Mouse (Mus musculus): Measurements from ENCODE around the gene Vegfa. TPM values are rescaled to one million over a fixed set of nuclear protein-coding genes. Genes with fewer than 3 reads are reported as not detected.
A peak's percentile ranks its signal among the peaks of the same experiment; 100 is the strongest.

The Vegfa gene
- polyA plus RNA-seq, 1 experiment from 2014 or later, result 2.7 TPM

DNA sequence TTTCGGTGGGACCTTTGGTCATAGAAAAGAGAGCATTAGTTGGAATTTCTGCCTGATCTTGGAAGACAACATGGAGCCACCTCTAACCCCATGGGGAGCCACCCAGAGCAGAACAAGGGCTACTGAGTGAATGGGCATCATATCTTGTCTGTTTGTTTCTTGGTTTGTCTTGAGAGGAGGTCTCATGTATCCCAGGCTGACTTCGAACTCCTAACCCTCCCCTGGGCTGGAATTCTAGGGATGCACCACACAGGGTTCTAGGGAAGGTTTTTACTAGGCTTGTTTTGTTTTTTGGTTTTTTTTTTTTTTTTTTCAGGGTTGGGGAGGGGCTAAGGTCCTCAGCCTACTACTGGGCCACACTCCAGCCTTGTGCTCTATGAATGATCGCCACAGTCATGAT is 9.5 kb upstream of the Vegfa start:
- Histone ChIP-seq H3K4me1 (ENCODE audit: control insufficient read depth, insufficient read depth, low read length) (0 out of 2 replicates have a peak, but pooled peaks cover 4% of the 10 kb centered on the region), H3K4me3 (ENCODE audit: low read length) (no peak overlapping the region), H3K36me3 (ENCODE audit: control insufficient read depth, insufficient read depth, low read length) (no peaks in the 10 kb centered on the region), H3K9ac (ENCODE audit: low read depth, low read length) (no peak overlapping the region), H3K27me3 (replicated peaks; ENCODE audit: control insufficient read depth, insufficient read depth, low read length) (no peaks in the 10 kb centered on the region), H3K9me3 (ENCODE audit: control insufficient read depth, low read length) (no peaks in the 10 kb centered on the region), H3K4me2 (ENCODE audit: low read depth, low read length) (no peak overlapping the region), H3K27ac (ENCODE audit: low read length) (no peak overlapping the region)
- no peak for ATAC-seq
- 84% methylated on average over 3 of the region's 3 CpGs for WGBS

DNA sequence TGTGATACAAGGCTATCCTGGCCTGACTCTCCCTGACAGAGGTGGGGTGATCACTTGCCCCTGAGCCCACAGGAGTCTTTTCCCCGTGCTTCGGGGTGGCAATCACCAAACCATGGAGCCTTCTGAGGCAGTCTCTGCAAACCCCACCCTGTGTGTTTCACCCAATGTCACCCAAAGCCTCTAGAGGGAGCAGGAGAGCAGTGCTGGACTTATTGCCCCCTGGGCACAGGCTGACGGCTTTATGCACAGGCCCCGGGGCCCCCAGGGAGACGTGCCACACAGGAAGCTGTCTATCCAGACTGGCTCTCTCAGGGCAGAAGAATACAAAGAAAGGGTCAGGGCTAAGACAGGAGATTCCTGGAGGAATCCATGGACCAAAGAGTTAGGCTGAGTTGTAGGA is 9.1 kb upstream of the Vegfa start:
- ATAC-seq, result no peak
- 62% methylated on average over 5 of the region's 5 CpGs for WGBS
- no peak overlapping the region for H3K4me3 ChIP-seq (ENCODE audit: low read length)

DNA sequence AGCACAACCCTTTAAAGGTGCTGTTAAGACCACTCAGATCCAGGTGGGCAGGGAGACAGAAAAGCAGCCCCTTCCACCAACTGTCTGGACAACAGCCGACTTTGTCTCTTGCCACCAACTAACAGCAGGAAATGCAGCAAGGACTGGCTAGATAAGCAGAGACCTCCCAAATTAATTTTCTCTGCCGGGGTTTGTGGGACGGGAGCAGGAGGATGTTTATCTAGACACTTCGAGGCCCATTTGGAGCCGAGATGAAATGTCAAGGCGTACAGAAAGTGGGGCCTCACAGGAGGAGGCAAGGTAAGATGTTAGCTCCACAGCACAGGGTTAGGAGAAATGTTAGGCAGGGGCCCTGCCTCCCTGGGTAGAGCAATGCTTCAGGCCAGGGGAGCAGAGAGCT is 8.4 kb upstream of the Vegfa start:
- Histone ChIP-seq H3K36me3 (ENCODE audit: control insufficient read depth, insufficient read depth, low read length) (no peaks in the 10 kb centered on the region), H3K9me3 (ENCODE audit: control insufficient read depth, low read length) (no peaks in the 10 kb centered on the region), H3K9ac (ENCODE audit: low read depth, low read length) (no peak overlapping the region), H3K4me2 (ENCODE audit: low read depth, low read length) (no peak overlapping the region), H3K27ac (ENCODE audit: low read length) (0 out of 2 replicates have a peak overlapping the region, but pooled peaks have one; percentile 1), H3K4me3 (ENCODE audit: low read length) (no peak overlapping the region), H3K27me3 (replicated peaks; ENCODE audit: control insufficient read depth, insufficient read depth, low read length) (no peaks in the 10 kb centered on the region), H3K4me1 (ENCODE audit: control insufficient read depth, insufficient read depth, low read length) (0 out of 2 replicates have a peak, but pooled peaks cover 4% of the 10 kb centered on the region)
- no peak for ATAC-seq
- WGBS, result 32% methylated on average over 6 of the region's 6 CpGs

More for the DNA sequence above, 9.1 kb upstream of the Vegfa start:
- Histone ChIP-seq H3K4me1 (ENCODE audit: control insufficient read depth, insufficient read depth, low read length) (0 out of 2 replicates have a peak, but pooled peaks cover 4% of the 10 kb centered on the region), H3K36me3 (ENCODE audit: control insufficient read depth, insufficient read depth, low read length) (no peaks in the 10 kb centered on the region), H3K27me3 (replicated peaks; ENCODE audit: control insufficient read depth, insufficient read depth, low read length) (no peaks in the 10 kb centered on the region), H3K27ac (ENCODE audit: low read length) (no peak overlapping the region), H3K9ac (ENCODE audit: low read depth, low read length) (no peak overlapping the region), H3K4me2 (ENCODE audit: low read depth, low read length) (no peak overlapping the region), H3K9me3 (ENCODE audit: control insufficient read depth, low read length) (no peaks in the 10 kb centered on the region)

DNA sequence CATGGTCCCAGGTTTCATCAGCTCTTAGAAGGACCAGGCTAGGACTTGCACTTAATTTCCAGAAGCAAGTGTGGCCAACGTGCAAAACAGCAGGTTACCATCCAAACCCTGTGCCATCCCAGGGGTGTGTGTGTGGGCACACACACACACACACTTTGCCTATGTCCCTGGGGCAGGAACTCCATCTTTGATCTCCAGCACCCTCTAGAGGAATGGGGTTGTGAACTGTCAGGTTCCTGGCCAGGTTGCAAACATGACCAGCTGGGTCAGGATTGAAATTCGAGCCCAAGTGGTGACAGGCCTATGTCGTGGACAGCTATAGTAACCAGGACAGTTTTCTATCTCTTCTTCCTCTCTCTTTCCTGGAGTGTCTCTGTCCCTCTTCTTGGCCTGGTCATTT is 6.7 kb upstream of the Vegfa start:
- Histone ChIP-seq H3K4me1 (ENCODE audit: control insufficient read depth, insufficient read depth, low read length) (peaks cover 5% of the 10 kb centered on the region; the same call in 1 of the 2 replicates), H3K36me3 (ENCODE audit: control insufficient read depth, insufficient read depth, low read length) (no peaks in the 10 kb centered on the region), H3K9ac (ENCODE audit: low read depth, low read length) (no peak overlapping the region), H3K4me2 (ENCODE audit: low read depth, low read length) (no peak overlapping the region), H3K27me3 (replicated peaks; ENCODE audit: control insufficient read depth, insufficient read depth, low read length) (no peaks in the 10 kb centered on the region), H3K9me3 (ENCODE audit: control insufficient read depth, low read length) (no peaks in the 10 kb centered on the region), H3K4me3 (ENCODE audit: low read length) (no peak overlapping the region), H3K27ac (ENCODE audit: low read length) (no peak overlapping the region)
- ATAC-seq, result no peak
- WGBS, result 51% methylated on average over 3 of the region's 3 CpGs

DNA sequence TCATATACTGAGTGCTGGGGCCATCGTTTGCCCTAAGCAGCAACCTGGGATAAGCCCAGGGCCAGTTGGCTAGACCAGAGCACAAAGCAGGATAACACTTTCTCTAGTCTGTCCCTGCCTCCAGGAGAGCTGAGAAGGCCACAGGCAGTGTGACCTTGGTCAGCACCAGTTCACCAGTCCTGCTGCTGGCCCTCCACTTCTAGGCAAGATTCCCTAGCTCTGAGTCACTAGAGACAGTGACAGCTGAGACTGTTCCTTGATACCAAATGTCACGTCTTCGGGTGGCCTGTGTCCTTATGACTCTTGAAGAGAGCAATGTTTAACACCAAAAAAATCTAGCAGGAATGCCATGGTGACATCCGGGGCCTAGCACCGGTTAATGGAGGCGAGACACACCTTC is 4.2 kb upstream of the Vegfa start:
- Histone ChIP-seq H3K4me1 (ENCODE audit: control insufficient read depth, insufficient read depth, low read length) (peaks cover 17% of the 10 kb centered on the region), H3K4me2 (ENCODE audit: low read depth, low read length) (no peak overlapping the region), H3K36me3 (ENCODE audit: control insufficient read depth, insufficient read depth, low read length) (no peaks in the 10 kb centered on the region), H3K4me3 (ENCODE audit: low read length) (no peak overlapping the region), H3K9ac (ENCODE audit: low read depth, low read length) (no peak overlapping the region), H3K9me3 (ENCODE audit: control insufficient read depth, low read length) (no peaks in the 10 kb centered on the region), H3K27me3 (replicated peaks; ENCODE audit: control insufficient read depth, insufficient read depth, low read length) (no peaks in the 10 kb centered on the region), H3K27ac (ENCODE audit: low read length) (no peak overlapping the region)
- ATAC-seq, result no peak
- WGBS, result 79% methylated on average over 6 of the region's 6 CpGs

DNA sequence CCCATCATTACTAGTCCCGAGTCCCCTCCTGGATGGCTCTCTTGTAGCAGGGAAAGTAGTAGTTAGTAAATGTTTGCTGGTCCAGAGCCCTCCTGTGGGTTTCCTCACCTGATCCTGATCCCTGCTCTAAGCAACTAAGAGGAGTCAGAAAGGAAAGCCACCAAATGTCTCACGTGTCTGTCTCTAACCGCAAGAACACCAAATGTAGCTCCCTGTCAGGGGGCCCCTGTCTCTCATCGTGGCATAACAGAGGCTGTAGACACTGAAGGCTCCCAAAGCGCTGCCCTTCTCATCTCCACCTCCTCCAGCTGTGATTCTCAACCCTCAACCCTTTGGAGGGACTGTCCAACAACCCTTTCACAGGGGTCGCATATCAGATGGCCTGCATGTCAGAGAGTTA is 1.9 kb upstream of the Vegfa start:
- WGBS, result 53% methylated on average over 6 of the region's 6 CpGs
- no peaks in the 10 kb centered on the region for H3K36me3 ChIP-seq (ENCODE audit: control insufficient read depth, insufficient read depth, low read length)
- H3K4me2 ChIP-seq (ENCODE audit: low read depth, low read length), result no peak overlapping the region
- peaks cover 24% of the 10 kb centered on the region for H3K4me1 ChIP-seq (ENCODE audit: control insufficient read depth, insufficient read depth, low read length)
- no peak overlapping the region for H3K4me3 ChIP-seq (ENCODE audit: low read length)
- H3K9ac ChIP-seq (ENCODE audit: low read depth, low read length), result no peak overlapping the region
- no peak overlapping the region for H3K27ac ChIP-seq (ENCODE audit: low read length)
- no peaks in the 10 kb centered on the region for H3K9me3 ChIP-seq (ENCODE audit: control insufficient read depth, low read length)
- no peaks in the 10 kb centered on the region for H3K27me3 ChIP-seq (replicated peaks; ENCODE audit: control insufficient read depth, insufficient read depth, low read length)
- ATAC-seq, result no peak

DNA sequence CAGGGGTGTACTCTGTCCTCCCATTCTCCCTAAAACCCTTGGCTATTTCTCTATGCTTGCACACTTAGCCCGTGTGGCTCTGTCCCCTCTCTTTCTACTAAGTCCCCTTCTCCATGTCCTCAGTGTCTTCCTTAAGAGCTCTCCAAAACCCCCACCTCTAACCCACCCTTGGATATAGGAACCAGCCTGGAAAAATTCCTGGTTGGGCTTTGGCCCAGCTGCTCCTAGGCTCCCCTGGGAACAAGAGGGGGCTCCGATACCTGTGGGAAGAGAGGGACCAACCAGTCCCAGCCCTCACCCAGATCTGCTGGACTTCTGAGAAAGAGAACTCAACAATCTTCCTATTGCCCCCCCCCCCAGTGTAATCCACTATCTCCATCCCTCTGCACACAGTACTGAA is 1.4 kb upstream of the Vegfa start:
- H3K27ac ChIP-seq (ENCODE audit: low read length), result 0 out of 2 replicates have a peak overlapping the region, but pooled peaks have one; percentile 27
- no peak overlapping the region for H3K9ac ChIP-seq (ENCODE audit: low read depth, low read length)
- WGBS, result 42% methylated on average over 2 of the region's 2 CpGs
- no peaks in the 10 kb centered on the region for H3K27me3 ChIP-seq (replicated peaks; ENCODE audit: control insufficient read depth, insufficient read depth, low read length)
- no peak overlapping the region for H3K4me2 ChIP-seq (ENCODE audit: low read depth, low read length)
- H3K36me3 ChIP-seq (ENCODE audit: control insufficient read depth, insufficient read depth, low read length), result no peaks in the 10 kb centered on the region
- H3K4me3 ChIP-seq (ENCODE audit: low read length), result no peak overlapping the region
- H3K9me3 ChIP-seq (ENCODE audit: control insufficient read depth, low read length), result no peaks in the 10 kb centered on the region
- H3K4me1 ChIP-seq (ENCODE audit: control insufficient read depth, insufficient read depth, low read length), result peaks cover 29% of the 10 kb centered on the region
- ATAC-seq, result no peak

DNA sequence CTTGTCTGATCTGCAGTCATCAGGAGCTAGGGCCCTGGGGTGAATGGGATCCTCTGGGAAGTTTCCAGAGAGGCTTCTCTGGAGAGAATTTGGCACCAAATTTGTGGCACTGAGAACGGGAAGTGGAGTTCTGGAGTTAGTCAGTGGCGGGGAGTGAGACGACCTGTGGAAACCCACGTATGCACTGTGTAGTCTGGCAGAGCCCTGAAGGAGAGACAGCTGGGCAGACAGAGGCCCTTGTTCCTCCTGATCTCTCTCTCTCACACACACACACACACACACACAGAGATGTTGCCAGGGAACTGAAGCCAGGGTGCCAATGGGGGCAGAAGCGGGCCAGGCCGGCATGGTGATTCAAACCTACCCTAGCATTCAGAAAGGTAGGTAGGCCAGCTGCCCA is 953 bp upstream of the Vegfa start:
- WGBS, result 42% methylated on average over 6 of the region's 6 CpGs
- Histone ChIP-seq H3K27ac (ENCODE audit: low read length) (0 out of 2 replicates have a peak overlapping the region, but pooled peaks have one; percentile 27), H3K4me3 (ENCODE audit: low read length) (no peak overlapping the region), H3K4me1 (ENCODE audit: control insufficient read depth, insufficient read depth, low read length) (peaks cover 34% of the 10 kb centered on the region), H3K36me3 (ENCODE audit: control insufficient read depth, insufficient read depth, low read length) (no peaks in the 10 kb centered on the region), H3K9me3 (ENCODE audit: control insufficient read depth, low read length) (no peaks in the 10 kb centered on the region), H3K27me3 (replicated peaks; ENCODE audit: control insufficient read depth, insufficient read depth, low read length) (no peaks in the 10 kb centered on the region), H3K9ac (ENCODE audit: low read depth, low read length) (peak overlapping the region; percentile 31; the same call in 1 of the 2 replicates), H3K4me2 (ENCODE audit: low read depth, low read length) (peak overlapping the region; percentile 80; the same call in 1 of the 2 replicates)
- no peak for ATAC-seq

DNA sequence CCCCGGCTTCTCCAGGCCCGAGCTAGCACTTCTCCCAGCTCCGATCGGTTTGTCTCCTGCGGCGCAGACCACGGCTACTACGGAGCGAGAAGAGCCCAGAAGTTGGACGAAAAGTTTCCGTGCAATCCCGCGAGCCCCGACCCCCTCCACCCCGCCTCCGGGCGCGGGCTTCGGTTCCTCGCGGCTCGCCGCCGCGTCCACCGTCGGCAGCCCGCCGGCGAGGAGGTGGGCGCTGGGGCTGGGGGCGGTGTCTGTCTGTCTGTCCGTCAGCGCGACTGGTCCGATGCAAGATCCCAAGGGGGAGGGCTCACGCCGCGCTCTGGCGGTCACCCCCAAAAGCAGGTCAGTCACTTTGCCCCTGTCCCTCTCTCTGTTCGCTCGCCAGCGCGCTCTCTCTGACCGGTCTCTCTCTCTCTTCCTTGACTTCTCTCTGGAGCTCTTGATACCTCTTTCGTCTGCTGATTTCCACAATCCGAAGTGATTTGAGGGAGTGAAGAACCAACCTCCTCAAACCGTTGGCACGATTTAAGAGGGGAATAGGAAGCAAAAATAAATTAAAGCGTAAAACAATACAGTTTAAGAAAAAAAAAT is 453 bp downstream of the Vegfa start:
- H3K27me3 ChIP-seq (replicated peaks; ENCODE audit: control insufficient read depth, insufficient read depth, low read length), result no peaks in the 10 kb centered on the region
- peak; percentile 15; the same call in 1 of the 2 replicates for ATAC-seq
- H3K4me1 ChIP-seq (ENCODE audit: control insufficient read depth, insufficient read depth, low read length), result peaks cover 44% of the 10 kb centered on the region
- peak overlapping the region; percentile 94 for H3K4me3 ChIP-seq (ENCODE audit: low read length)
- peak overlapping the region; percentile 87 for H3K27ac ChIP-seq (ENCODE audit: low read length)
- peak overlapping the region; percentile 80 for H3K4me2 ChIP-seq (ENCODE audit: low read depth, low read length)
- no peaks in the 10 kb centered on the region for H3K9me3 ChIP-seq (ENCODE audit: control insufficient read depth, low read length)
- under 1% methylated on average over 49 of the region's 50 CpGs for WGBS
- no peaks in the 10 kb centered on the region for H3K36me3 ChIP-seq (ENCODE audit: control insufficient read depth, insufficient read depth, low read length)
- H3K9ac ChIP-seq (ENCODE audit: low read depth, low read length), result peak overlapping the region; percentile 83
